Mouse (Mus musculus) lung, embryonic 14.5 days (tissue): Measurements from ENCODE around the gene Tmem95. TPM values are rescaled to one million over a fixed set of nuclear protein-coding genes. Genes with fewer than 3 reads are reported as not detected.

ENCODE experiments used
- ATAC-seq: fragments of 200-750 bp; cut with Nextera tagmentation; 2 replicates; pipeline ENCODE4 v1.8.0; 2017; ENCODE audit warnings: mild to moderate bottlenecking, moderate TSS enrichment, moderate library complexity; ENCODE audit not compliant: insufficient read depth
- DNase-seq: peaks from one replicate; pipeline ENCODE4 v3.0.0-alpha.2; 2015
- H3K27ac ChIP-seq: fragments of 300-500 bp; sonication (generic); 2 replicates; pipeline ENCODE4 v1.5.1; 2014; ENCODE audit warnings: low read depth, mild to moderate bottlenecking, moderate library complexity
- H3K27me3 ChIP-seq: fragments of 300-500 bp; sonication (generic); 2 replicates; pipeline ENCODE4 v1.6.1; 2014; ENCODE audit warnings: low read length, control low read depth; ENCODE audit not compliant: insufficient read depth
- H3K36me3 ChIP-seq: fragments of 300-500 bp; sonication (generic); 2 replicates; pipeline ENCODE4 v1.6.1; 2014; ENCODE audit warnings: control low read depth; ENCODE audit not compliant: insufficient read depth
- H3K4me1 ChIP-seq: fragments of 300-500 bp; sonication (generic); 2 replicates; pipeline ENCODE4 v1.6.1; 2014; ENCODE audit warnings: antibody characterized with exemption, control low read depth; ENCODE audit not compliant: insufficient read depth
- H3K4me2 ChIP-seq: fragments of 300-500 bp; sonication (generic); 2 replicates; pipeline ENCODE4 v1.6.1; 2014; ENCODE audit warnings: mild to moderate bottlenecking
- H3K4me3 ChIP-seq: fragments of 300-500 bp; sonication (generic); 2 replicates; pipeline ENCODE4 v1.5.1; 2014; ENCODE audit warnings: low read depth, low read length
- H3K9ac ChIP-seq: fragments of 300-500 bp; sonication (generic); 2 replicates; pipeline ENCODE4 v1.6.1; 2014
- H3K9me3 ChIP-seq: fragments of 300-500 bp; sonication (generic); 2 replicates; pipeline ENCODE4 v1.6.1; 2016; ENCODE audit warnings: low read depth, low read length, control low read depth
- CTCF ChIP-seq: IDR thresholded peaks from 2 replicates; pipeline ENCODE4 v1.5.1; 2016; ENCODE audit warnings: antibody characterized with exemption, low read depth
- WGBS: fragments of 180-500 bp; shearing (Covaris S2); extraction: QIAGEN DNeasy Blood & Tissue Kit; methylation state at CpG from one replicate; pipeline ENCODE4 v1.1.7; 2014; 5-methylcytosine and 5-hydroxymethylcytosine counted together
- microRNA-seq: library from miRNA; unstranded; fragments of <30 nt; microRNA quantifications from one replicate; pipeline ENCODE4, GENCODE M21; 2016; ENCODE audit warnings: borderline number of aligned reads
- polyA plus RNA-seq: library from polyadenylated mRNA; unstranded; fragments of >200 nt; fragmentation: Nextera tagmentation; extraction: Ambion mirVana; gene quantifications from 2 replicates; pipeline ENCODE4 v1.2.1, GENCODE M21; 2014

The Tmem95 gene
- polyA plus RNA-seq, 1 experiment from 2014 or later, result not detected

GRCm38 (mm10) chr11:69836703-69837576, 40.9 kb downstream of the Tmem95 start:
- Histone ChIP-seq H3K36me3 (peaks cover 21% of the 10 kb centered on the region), H3K27me3 (peaks cover 14% of the 10 kb centered on the region; the same call in 1 of the 2 replicates), H3K4me3 (peak overlapping the region; percentile 73), H3K4me2 (peak overlapping the region; percentile 75), H3K9me3 (no peaks in the 10 kb centered on the region), H3K9ac (peak overlapping the region; percentile 74), H3K27ac (peak overlapping the region; percentile 92), H3K4me1 (peaks cover 19% of the 10 kb centered on the region; the same call in 1 of the 2 replicates)
- 1% methylated on average over 52 of the region's 52 CpGs for WGBS
- peak; percentile 72 for DNase-seq
- peak; percentile 3; the same call in 1 of the 2 replicates for ATAC-seq
- TF ChIP-seq CTCF, result no peak

- H3K27ac ChIP-seq, result no peak overlapping the region
- 8% methylated on average over 3 of the region's 4 CpGs for WGBS
- peaks cover 21% of the 10 kb centered on the region for H3K36me3 ChIP-seq
- H3K9ac ChIP-seq, result peak overlapping the region; percentile 20; the same call in 1 of the 2 replicates
- DNase-seq (no peak), ATAC-seq (no peak)
- H3K4me1 ChIP-seq, result peaks cover 19% of the 10 kb centered on the region; the same call in 1 of the 2 replicates
- peak overlapping the region; percentile 75 for H3K4me2 ChIP-seq
- H3K9me3 ChIP-seq, result no peaks in the 10 kb centered on the region
- no peak for TF ChIP-seq CTCF
- H3K4me3 ChIP-seq, result peak overlapping the region; percentile 73
- peaks cover 14% of the 10 kb centered on the region; the same call in 1 of the 2 replicates for H3K27me3 ChIP-seq
These were observed 41.9 kb downstream of the Tmem95 start for GRCm38 (mm10) chr11:69835966-69836335.

- DNase-seq (no peak), ATAC-seq (no peak)
- peaks cover 14% of the 10 kb centered on the region; the same call in 1 of the 2 replicates for H3K27me3 ChIP-seq
- H3K4me2 ChIP-seq, result peak overlapping the region; percentile 75
- peak overlapping the region; percentile 20 for H3K9ac ChIP-seq
- no peak for TF ChIP-seq CTCF
- H3K4me1 ChIP-seq, result peaks cover 19% of the 10 kb centered on the region; the same call in 1 of the 2 replicates
- H3K36me3 ChIP-seq, result peaks cover 21% of the 10 kb centered on the region
- no peak overlapping the region for H3K27ac ChIP-seq
- H3K9me3 ChIP-seq, result no peaks in the 10 kb centered on the region
- WGBS, result 8% methylated on average over 9 of the region's 9 CpGs
- H3K4me3 ChIP-seq, result peak overlapping the region; percentile 73; the same call in 1 of the 2 replicates
These were observed 42.4 kb downstream of the Tmem95 start for GRCm38 (mm10) chr11:69835326-69835965.

- WGBS, result 8% methylated on average over 46 of the region's 48 CpGs
- Histone ChIP-seq H3K4me1 (peaks cover 16% of the 10 kb centered on the region; the same call in 1 of the 2 replicates), H3K36me3 (peaks cover 27% of the 10 kb centered on the region), H3K27ac (no peak overlapping the region), H3K4me2 (peak overlapping the region; percentile 75), H3K4me3 (peak overlapping the region; percentile 73), H3K27me3 (peaks cover 14% of the 10 kb centered on the region; the same call in 1 of the 2 replicates), H3K9me3 (no peaks in the 10 kb centered on the region), H3K9ac (peak overlapping the region; percentile 55)
- TF ChIP-seq CTCF, result no peak
- peak; percentile 60 for DNase-seq
- no peak for ATAC-seq
These were observed 43.7 kb downstream of the Tmem95 start for GRCm38 (mm10) chr11:69834001-69834549.

- Histone ChIP-seq H3K9ac (peak overlapping the region; percentile 55), H3K4me1 (peaks cover 16% of the 10 kb centered on the region; the same call in 1 of the 2 replicates), H3K36me3 (peaks cover 32% of the 10 kb centered on the region), H3K4me2 (peak overlapping the region; percentile 75), H3K27me3 (peaks cover 14% of the 10 kb centered on the region; the same call in 1 of the 2 replicates), H3K4me3 (peak overlapping the region; percentile 73), H3K9me3 (no peaks in the 10 kb centered on the region), H3K27ac (no peak overlapping the region)
- ATAC-seq (no peak), DNase-seq (no peak)
- 51% methylated on average over 8 of the region's 8 CpGs for WGBS
- TF ChIP-seq CTCF, result no peak
These were observed 44.3 kb downstream of the Tmem95 start for GRCm38 (mm10) chr11:69833554-69833953.

GRCm38 (mm10) chr11:69828832-69829231, 49.0 kb downstream of the Tmem95 start:
- H3K27ac ChIP-seq, result no peak overlapping the region
- DNase-seq, result no peak
- no peaks in the 10 kb centered on the region for H3K9me3 ChIP-seq
- no peak overlapping the region for H3K4me2 ChIP-seq
- 73% methylated on average over 5 of the region's 5 CpGs for WGBS
- H3K4me1 ChIP-seq, result peaks cover 3% of the 10 kb centered on the region; the same call in 1 of the 2 replicates
- no peak for TF ChIP-seq CTCF
- H3K4me3 ChIP-seq, result no peak overlapping the region
- no peak for ATAC-seq
- peaks cover 4% of the 10 kb centered on the region; the same call in 1 of the 2 replicates for H3K27me3 ChIP-seq
- no peak overlapping the region for H3K9ac ChIP-seq
- H3K36me3 ChIP-seq, result peaks cover 71% of the 10 kb centered on the region

Small RNAs within 50 kb of the gene (microRNA-seq; reads per million reads assigned to microRNA genes)
- not detected for gene Mir6924

Other genes starting within 250 kb of the Tmem95 start
- 26.8 and 31.2 TPM in 2 replicates for gene Fxr2, start 245.0 kb downstream of the Tmem95 start, polyA plus RNA-seq
- gene Sox15, start 222.7 kb downstream of the Tmem95 start, polyA plus RNA-seq, result not detected in 2 replicates
- 29.4 and 32.2 TPM in 2 replicates for gene Mpdu1, start 215.4 kb downstream of the Tmem95 start, polyA plus RNA-seq
- gene Cd68, start 211.9 kb downstream of the Tmem95 start, polyA plus RNA-seq, result 12.1 and 13.5 TPM in 2 replicates
- 695 and 712 TPM in 2 replicates for gene Eif4a1, start 205.6 kb downstream of the Tmem95 start, polyA plus RNA-seq
- gene Senp3, start 195.9 kb downstream of the Tmem95 start, polyA plus RNA-seq, result 78.7 and 95.0 TPM in 2 replicates
- 0.64 and 0.93 TPM in 2 replicates for gene Tnfsf13, start 192.2 kb downstream of the Tmem95 start, polyA plus RNA-seq
- 10.0 and 11.6 TPM in 2 replicates for gene Tnfsf12, start 182.2 kb downstream of the Tmem95 start, polyA plus RNA-seq
- gene Tnfsfm13, start 181.9 kb downstream of the Tmem95 start, polyA plus RNA-seq, result 4.4 and 5.3 TPM in 2 replicates
- 50.4 and 50.5 TPM in 2 replicates for gene Polr2a, start 119.4 kb downstream of the Tmem95 start, polyA plus RNA-seq
- 0.12 and 0.20 TPM in 2 replicates for gene Slc35g3, start 116.0 kb downstream of the Tmem95 start, polyA plus RNA-seq
- gene Zbtb4, start 112.1 kb downstream of the Tmem95 start, polyA plus RNA-seq, result 2.5 TPM in 2 replicates
- gene Chrnb1, start 82.1 kb downstream of the Tmem95 start, polyA plus RNA-seq, result 12.1 and 14.6 TPM in 2 replicates
- 1.6 TPM in 2 replicates for gene Fgf11, start 76.2 kb downstream of the Tmem95 start, polyA plus RNA-seq
- gene Tmem102, start 72.4 kb downstream of the Tmem95 start, polyA plus RNA-seq, result 4.3 and 5.0 TPM in 2 replicates
- gene Gm39566, start 62.7 kb downstream of the Tmem95 start, polyA plus RNA-seq, result not detected in 2 replicates
- not detected in 2 replicates for gene Spem2, start 59.6 kb downstream of the Tmem95 start, polyA plus RNA-seq
- gene Spem1, start 55.8 kb downstream of the Tmem95 start, polyA plus RNA-seq, result not detected in 2 replicates
- gene Nlgn2, start 40.2 kb downstream of the Tmem95 start, polyA plus RNA-seq, result 6.6 and 7.8 TPM in 2 replicates
- gene Tmem256, start 39.5 kb downstream of the Tmem95 start, polyA plus RNA-seq, result 443 and 457 TPM in 2 replicates
- gene Plscr3, start 31.6 kb downstream of the Tmem95 start, polyA plus RNA-seq, result 115 and 118 TPM in 2 replicates
- 5.9 and 6.1 TPM in 2 replicates for gene Tnk1, start 19.3 kb downstream of the Tmem95 start, polyA plus RNA-seq
- 6.2 and 7.5 TPM in 2 replicates for gene Kctd11, start 3.4 kb upstream of the Tmem95 start, polyA plus RNA-seq
- gene Acap1, start 17.5 kb upstream of the Tmem95 start, polyA plus RNA-seq, result 0.38 and 0.83 TPM in 2 replicates
- 11.3 and 14.1 TPM in 2 replicates for gene 2810408A11Rik, start 23.0 kb upstream of the Tmem95 start, polyA plus RNA-seq
- gene Neurl4, start 23.1 kb upstream of the Tmem95 start, polyA plus RNA-seq, result 12.5 and 13.1 TPM in 2 replicates
- gene Gps2, start 35.9 kb upstream of the Tmem95 start, polyA plus RNA-seq, result 67.5 and 78.6 TPM in 2 replicates
- 1,945 and 2,006 TPM in 2 replicates for gene Eif5a, start 43.9 kb upstream of the Tmem95 start, polyA plus RNA-seq
- 4.7 and 6.1 TPM in 2 replicates for gene Ybx2, start 57.8 kb upstream of the Tmem95 start, polyA plus RNA-seq
- gene Slc2a4, start 70.2 kb upstream of the Tmem95 start, polyA plus RNA-seq, result 14.9 and 19.0 TPM in 2 replicates
- 76.7 and 86.4 TPM in 2 replicates for gene Cldn7, start 86.8 kb upstream of the Tmem95 start, polyA plus RNA-seq
- gene Ctdnep1, start 103.1 kb upstream of the Tmem95 start, polyA plus RNA-seq, result 25.4 and 28.3 TPM in 2 replicates
- 108 and 113 TPM in 2 replicates for gene Elp5, start 104.5 kb upstream of the Tmem95 start, polyA plus RNA-seq
- gene Gabarap, start 113.1 kb upstream of the Tmem95 start, polyA plus RNA-seq, result 444 and 455 TPM in 2 replicates
- 41.1 and 42.8 TPM in 2 replicates for gene Phf23, start 117.8 kb upstream of the Tmem95 start, polyA plus RNA-seq
- gene Dvl2, start 122.6 kb upstream of the Tmem95 start, polyA plus RNA-seq, result 36.2 and 40.8 TPM in 2 replicates
- 57.6 and 58.9 TPM in 2 replicates for gene Acadvl, start 137.4 kb upstream of the Tmem95 start, polyA plus RNA-seq
- 5.9 and 7.4 TPM in 2 replicates for gene Dlg4, start 138.9 kb upstream of the Tmem95 start, polyA plus RNA-seq
- not detected in 2 replicates for gene Asgr1, start 176.1 kb upstream of the Tmem95 start, polyA plus RNA-seq
- gene Asgr2, start 214.6 kb upstream of the Tmem95 start, polyA plus RNA-seq, result 0.47 and 0.78 TPM in 2 replicates